Mouse (Mus musculus) liver, postnatal 0 days (tissue): ENCODE data around the gene Mrps22.

Experiments used
- CTCF ChIP-seq: sonication (generic); IDR thresholded peaks from 2 replicates; pipeline ENCODE4 v1.5.1; 2016; ENCODE audit warnings: antibody characterized with exemption, low read depth
- EP300 ChIP-seq: IDR thresholded peaks from 2 replicates; pipeline ENCODE4 v1.6.1; 2016; ENCODE audit warnings: antibody characterized with exemption, low read depth, mild to moderate bottlenecking

DNA sequence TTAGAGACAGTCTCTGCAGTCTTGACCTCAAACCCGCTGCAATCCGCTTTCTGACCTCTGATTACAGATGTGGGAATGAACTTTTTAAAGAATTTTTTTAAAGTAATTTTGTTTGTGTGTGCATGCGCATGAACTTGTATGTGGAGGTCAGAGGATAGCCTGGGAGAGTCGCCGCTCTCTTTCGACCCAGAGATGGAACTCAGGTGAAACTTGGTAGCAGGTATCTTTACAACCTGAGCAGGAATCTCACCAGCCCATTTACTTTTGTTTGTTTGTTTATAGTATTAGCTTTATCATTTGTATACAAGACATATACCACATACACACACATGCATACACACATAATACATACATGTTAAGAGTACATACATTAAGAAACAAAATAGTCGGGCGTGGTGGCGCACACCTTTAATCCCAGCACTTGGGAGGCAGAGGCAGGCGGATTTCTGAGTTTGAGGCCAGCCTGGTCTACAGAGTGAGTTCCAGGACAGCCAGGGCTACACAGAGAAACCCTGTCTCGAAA is 438 bp upstream of the Mrps22 start:
- TF ChIP-seq CTCF (no peak), EP300 (no peak)
